Mouse (Mus musculus): ENCODE measurements around the gene Zfand2b. TPM values are rescaled to one million over a fixed set of nuclear protein-coding genes. Genes with fewer than 3 reads are reported as not detected.

The Zfand2b gene
- polyA plus RNA-seq, 1 experiment from 2014 or later, result 30.6 TPM

Small RNA genes within 50 kb of the gene (microRNA-seq; reads per million reads assigned to microRNA genes)
- gene Gm27943, result not detected

Other genes with a start within 250 kb of the Zfand2b start
- gene Cfap65, start 233.0 kb upstream of the Zfand2b start, polyA plus RNA-seq (2016; fragmentation: Nextera tagmentation; extraction: Ambion mirVana), result 0.04 and 0.07 TPM in 2 replicates
- 0.12 and 0.17 TPM in 2 replicates for gene Ihh, start 217.0 kb upstream of the Zfand2b start, polyA plus RNA-seq (2016; fragmentation: Nextera tagmentation; extraction: Ambion mirVana)
- 15.2 and 16.0 TPM in 2 replicates for gene Nhej1, start 43.4 kb upstream of the Zfand2b start, polyA plus RNA-seq (2016; fragmentation: Nextera tagmentation; extraction: Ambion mirVana)
- gene Slc23a3, start 34.8 kb upstream of the Zfand2b start, polyA plus RNA-seq (2016; fragmentation: Nextera tagmentation; extraction: Ambion mirVana), result 0.11 TPM in 1 of 2 replicates, not detected in the other
- 51.7 and 60.4 TPM in 2 replicates for gene Cnppd1, start 25.9 kb upstream of the Zfand2b start, polyA plus RNA-seq (2016; fragmentation: Nextera tagmentation; extraction: Ambion mirVana)
- 44.1 and 55.4 TPM in 2 replicates for gene Retreg2, start 25.9 kb upstream of the Zfand2b start, polyA plus RNA-seq (2016; fragmentation: Nextera tagmentation; extraction: Ambion mirVana)
- 42.5 and 50.6 TPM in 2 replicates for gene Abcb6, start 11.7 kb downstream of the Zfand2b start, polyA plus RNA-seq (2016; fragmentation: Nextera tagmentation; extraction: Ambion mirVana)
- gene Ankzf1, start 23.5 kb downstream of the Zfand2b start, polyA plus RNA-seq (2016; fragmentation: Nextera tagmentation; extraction: Ambion mirVana), result 22.9 and 24.1 TPM in 2 replicates
- gene Atg9a, start 23.6 kb downstream of the Zfand2b start, polyA plus RNA-seq (2016; fragmentation: Nextera tagmentation; extraction: Ambion mirVana), result 18.8 and 25.4 TPM in 2 replicates
- gene Glb1l, start 42.2 kb downstream of the Zfand2b start, polyA plus RNA-seq (2016; fragmentation: Nextera tagmentation; extraction: Ambion mirVana), result 14.8 and 16.0 TPM in 2 replicates
- 142 and 154 TPM in 2 replicates for gene Stk16, start 42.2 kb downstream of the Zfand2b start, polyA plus RNA-seq (2016; fragmentation: Nextera tagmentation; extraction: Ambion mirVana)
- 9.0 and 10.0 TPM in 2 replicates for gene Tuba4a, start 51.2 kb downstream of the Zfand2b start, polyA plus RNA-seq (2016; fragmentation: Nextera tagmentation; extraction: Ambion mirVana)
- gene A630095N17Rik, start 63.5 kb downstream of the Zfand2b start, polyA plus RNA-seq (2016; fragmentation: Nextera tagmentation; extraction: Ambion mirVana), result not detected in 2 replicates
- 27.5 and 27.9 TPM in 2 replicates for gene Dnajb2, start 67.8 kb downstream of the Zfand2b start, polyA plus RNA-seq (2016; fragmentation: Nextera tagmentation; extraction: Ambion mirVana)
- 3.6 and 6.1 TPM in 2 replicates for gene Ptprn, start 95.9 kb downstream of the Zfand2b start, polyA plus RNA-seq (2016; fragmentation: Nextera tagmentation; extraction: Ambion mirVana)
- gene Resp18, start 109.8 kb downstream of the Zfand2b start, polyA plus RNA-seq (2016; fragmentation: Nextera tagmentation; extraction: Ambion mirVana), result 7.2 and 16.2 TPM in 2 replicates
- gene Dnpep, start 149.3 kb downstream of the Zfand2b start, polyA plus RNA-seq (2016; fragmentation: Nextera tagmentation; extraction: Ambion mirVana), result 157 and 176 TPM in 2 replicates
- 1.1 and 2.8 TPM in 2 replicates for gene Des, start 191.7 kb downstream of the Zfand2b start, polyA plus RNA-seq (2016; fragmentation: Nextera tagmentation; extraction: Ambion mirVana)
- 23.6 and 26.9 TPM in 2 replicates for gene Speg, start 206.7 kb downstream of the Zfand2b start, polyA plus RNA-seq (2016; fragmentation: Nextera tagmentation; extraction: Ambion mirVana)

Data from midbrain, embryonic 10.5 days (tissue).